Mouse (Mus musculus): Measurements from ENCODE around the gene Tesmin.

Gene Tesmin

DNA sequence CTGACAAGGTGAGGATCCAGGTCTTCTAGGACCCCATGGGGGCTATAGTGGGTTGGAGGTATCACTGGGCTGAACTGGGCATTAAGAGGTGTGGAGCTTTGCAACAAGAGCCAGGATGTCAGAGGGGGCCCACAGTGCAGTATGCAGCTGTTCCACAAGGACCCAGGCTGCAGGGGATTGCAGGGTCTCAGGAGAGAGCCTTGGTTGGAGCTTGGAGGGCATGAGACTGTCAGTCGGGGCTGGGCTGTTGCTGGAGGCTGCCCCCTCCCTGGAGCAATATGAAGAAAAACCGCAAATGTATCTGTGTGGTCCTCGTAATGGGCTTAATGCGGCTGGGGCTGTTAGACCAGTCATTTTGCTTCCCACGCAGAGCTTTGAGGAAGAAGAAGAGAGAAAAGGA lies 52.0 kb downstream of the Tesmin start:
- no peak for DNase-seq (ENCODE audit: low read depth, low spot score)

DNA sequence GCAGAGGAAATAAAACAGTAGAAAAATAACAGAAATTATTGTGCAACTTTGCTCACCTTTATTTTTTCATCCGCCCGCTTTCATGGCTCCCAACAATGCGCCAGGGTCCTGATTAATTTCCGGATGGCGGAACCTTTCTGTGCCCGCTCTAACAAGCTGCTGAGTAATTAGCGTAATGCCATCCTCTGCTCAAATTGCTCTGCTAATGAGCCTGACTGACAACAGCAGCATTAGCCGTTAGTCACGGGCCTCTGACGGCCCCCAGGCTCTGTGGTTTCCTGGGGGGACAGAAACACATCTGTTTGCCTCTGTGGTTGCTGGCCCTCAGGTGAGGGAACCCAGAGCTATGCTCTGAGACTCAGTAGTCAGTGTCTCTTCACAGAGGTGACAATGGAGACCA lies 52.4 kb downstream of the Tesmin start:
- no peak for DNase-seq (ENCODE audit: low read depth, low spot score)

DNA sequence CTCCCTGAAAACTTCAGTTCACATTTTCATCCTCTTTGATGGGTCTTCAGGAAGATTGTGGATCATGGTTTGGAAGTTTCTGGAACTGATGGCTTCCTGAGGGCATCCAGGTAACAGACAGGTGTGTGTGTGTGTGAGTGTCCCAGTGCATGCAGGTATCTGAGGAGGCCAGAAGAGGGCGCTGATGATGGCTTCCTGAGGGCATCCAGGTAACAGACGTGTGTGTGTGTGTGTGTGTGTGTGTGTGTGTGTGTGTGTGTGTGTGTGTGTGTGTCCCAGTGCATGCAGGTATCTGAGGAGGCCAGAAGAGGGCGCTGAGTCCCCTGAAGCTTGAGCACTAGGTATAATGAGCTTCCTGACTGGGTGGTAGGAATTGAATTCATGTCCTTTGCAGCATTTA lies 58.7 kb downstream of the Tesmin start:
- no peak for DNase-seq (ENCODE audit: low read depth, low spot score)

DNA sequence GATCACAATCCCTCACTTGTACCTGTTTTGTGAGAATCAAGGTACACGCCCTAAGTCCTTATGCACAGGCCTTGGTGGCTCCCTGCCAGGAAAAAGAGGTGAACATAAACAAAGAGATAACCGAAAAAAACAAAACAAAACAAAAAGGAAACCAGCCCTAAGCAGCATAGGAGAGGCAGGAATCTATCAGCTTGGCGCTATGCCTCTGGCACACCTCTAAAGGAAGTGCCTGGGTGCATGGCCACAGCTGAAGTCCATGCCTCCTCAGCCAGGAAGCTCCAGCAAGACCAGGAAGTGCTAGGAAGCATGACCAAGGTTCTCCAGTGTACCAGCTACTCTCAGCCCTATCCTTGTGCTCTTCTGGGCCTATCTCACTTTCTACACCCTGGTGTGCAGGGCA lies 60.6 kb downstream of the Tesmin start:
- DNase-seq (ENCODE audit: low read depth, low spot score) = no peak

DNA sequence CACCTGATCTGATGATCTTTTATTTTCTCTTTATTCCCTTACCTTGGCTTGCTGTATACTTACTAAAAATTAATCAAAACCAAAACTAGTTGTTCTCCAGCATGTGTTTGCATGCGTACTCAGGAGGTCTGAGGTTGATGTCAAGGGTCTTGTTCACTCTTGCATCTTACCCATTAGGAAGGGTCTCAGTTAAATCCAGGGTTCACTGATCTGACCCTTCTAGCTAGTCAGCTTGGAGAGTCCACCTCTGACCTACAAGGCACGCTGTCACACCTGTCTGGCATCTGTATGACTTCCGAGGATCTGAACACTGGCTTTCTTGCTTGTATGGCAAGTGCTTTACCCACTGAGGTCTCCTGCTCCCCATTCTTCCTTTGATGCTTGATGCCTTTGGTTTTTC lies 62.1 kb downstream of the Tesmin start:
- no peak for DNase-seq (ENCODE audit: low read depth, low spot score)

DNA sequence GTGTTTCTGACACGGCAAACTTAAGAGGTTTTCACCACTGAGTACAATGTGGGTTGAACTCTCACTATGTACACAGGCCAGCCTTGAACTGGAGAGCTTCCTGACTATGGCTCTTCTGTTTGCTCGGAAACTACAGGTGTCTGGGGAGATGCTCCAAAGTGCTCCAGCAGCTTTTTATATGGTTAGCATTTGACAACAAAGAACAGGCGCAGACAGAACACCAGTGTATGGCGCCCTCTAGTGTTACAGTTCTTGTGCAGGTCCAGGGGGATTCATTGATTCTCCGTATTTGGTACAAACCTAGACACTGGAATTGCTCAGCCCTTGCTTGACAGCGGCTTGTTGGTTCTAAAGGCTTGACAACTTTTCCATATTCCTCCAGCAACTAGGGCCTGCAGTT lies 62.5 kb downstream of the Tesmin start:
- DNase-seq (ENCODE audit: low read depth, low spot score) = peak; percentile 80

DNA sequence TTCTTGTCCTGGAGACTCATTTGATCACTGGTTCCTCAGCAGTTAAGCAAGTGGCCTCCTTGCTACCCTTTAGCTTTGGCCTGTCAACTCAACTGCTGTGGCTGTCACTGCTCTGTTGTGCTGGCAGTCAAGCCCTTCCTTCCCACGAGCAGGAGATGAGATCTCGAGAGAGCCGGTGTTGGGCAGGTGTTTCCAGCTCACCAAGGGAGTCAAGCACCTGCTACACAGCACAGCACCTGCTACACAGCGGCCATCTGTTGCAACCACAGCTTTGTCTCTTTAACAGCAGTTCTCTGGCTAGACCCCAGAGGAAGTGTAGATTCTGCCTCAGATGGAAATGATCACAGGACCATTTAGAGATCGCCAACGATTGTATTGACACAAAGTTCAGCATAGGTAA lies 63.0 kb downstream of the Tesmin start:
- peak; percentile 9 for DNase-seq (ENCODE audit: low read depth, low spot score)
